Mouse (Mus musculus) liver, adult (tissue): ENCODE measurements at regions not wholly inside any gene's neighbourhood (a gene's known extent, or its start where the extent isn't known, plus 50 kb on each side); places are given as distances from the start of the nearest gene placed in this dataset.

Experiments
- GATA4 ChIP-seq: IDR thresholded peaks from 2 replicates; pipeline ENCODE4 v1.6.1; 2014; ENCODE audit warnings: mild to moderate bottlenecking, low read length; ENCODE audit not compliant: insufficient replicate concordance

GRCm38 (mm10) chr9:46938628-46939027, 59.9 kb upstream of the Gm4791 start:
- TF ChIP-seq GATA4: no peak

GRCm38 (mm10) chr9:46925641-46926040, 72.9 kb upstream of the Gm4791 start:
- no peak for TF ChIP-seq GATA4

GRCm38 (mm10) chr9:46920081-46920480, 78.5 kb upstream of the Gm4791 start:
- TF ChIP-seq GATA4: no peak

GRCm38 (mm10) chr9:46913238-46913637, 85.3 kb upstream of the Gm4791 start:
- TF ChIP-seq GATA4: no peak

GRCm38 (mm10) chr9:46909412-46910013, 89.0 kb upstream of the Gm4791 start:
- TF ChIP-seq GATA4: no peak

GRCm38 (mm10) chr9:46905081-46905480, 93.5 kb upstream of the Gm4791 start:
- TF ChIP-seq GATA4: no peak

- TF ChIP-seq GATA4: no peak
Measured at GRCm38 (mm10) chr9:46903491-46904220, 94.9 kb upstream of the Gm4791 start.

- TF ChIP-seq GATA4: no peak
Measured at GRCm38 (mm10) chr9:46899283-46899682, 99.3 kb upstream of the Gm4791 start.

- no peak for TF ChIP-seq GATA4
Measured at GRCm38 (mm10) chr9:46898120-46898519, 100.4 kb upstream of the Gm4791 start.

- TF ChIP-seq GATA4: no peak
Measured at GRCm38 (mm10) chr9:46891829-46892228, 106.7 kb upstream of the Gm4791 start.

GRCm38 (mm10) chr9:46889933-46890662, 108.4 kb upstream of the Gm4791 start:
- no peak for TF ChIP-seq GATA4

- no peak for TF ChIP-seq GATA4
Measured at GRCm38 (mm10) chr9:46871211-46871994, 127.1 kb upstream of the Gm4791 start.

GRCm38 (mm10) chr9:46863934-46864333, 134.6 kb upstream of the Gm4791 start:
- no peak for TF ChIP-seq GATA4

GRCm38 (mm10) chr9:46851753-46852152, 146.8 kb upstream of the Gm4791 start:
- TF ChIP-seq GATA4: no peak

- TF ChIP-seq GATA4: no peak
Measured at GRCm38 (mm10) chr9:46851336-46851735, 147.2 kb upstream of the Gm4791 start.
